Mouse (Mus musculus): Measurements from ENCODE around the gene Hnrnph3. TPM values are rescaled to one million over a fixed set of nuclear protein-coding genes. Genes with fewer than 3 reads are reported as not detected.
A peak's percentile ranks its signal among the peaks of the same experiment; 100 is the strongest.

Hnrnph3 gene
- 14.7 and 25.0 TPM in 2 replicates for polyA plus RNA-seq (2012; rRNA removed)

DNA sequence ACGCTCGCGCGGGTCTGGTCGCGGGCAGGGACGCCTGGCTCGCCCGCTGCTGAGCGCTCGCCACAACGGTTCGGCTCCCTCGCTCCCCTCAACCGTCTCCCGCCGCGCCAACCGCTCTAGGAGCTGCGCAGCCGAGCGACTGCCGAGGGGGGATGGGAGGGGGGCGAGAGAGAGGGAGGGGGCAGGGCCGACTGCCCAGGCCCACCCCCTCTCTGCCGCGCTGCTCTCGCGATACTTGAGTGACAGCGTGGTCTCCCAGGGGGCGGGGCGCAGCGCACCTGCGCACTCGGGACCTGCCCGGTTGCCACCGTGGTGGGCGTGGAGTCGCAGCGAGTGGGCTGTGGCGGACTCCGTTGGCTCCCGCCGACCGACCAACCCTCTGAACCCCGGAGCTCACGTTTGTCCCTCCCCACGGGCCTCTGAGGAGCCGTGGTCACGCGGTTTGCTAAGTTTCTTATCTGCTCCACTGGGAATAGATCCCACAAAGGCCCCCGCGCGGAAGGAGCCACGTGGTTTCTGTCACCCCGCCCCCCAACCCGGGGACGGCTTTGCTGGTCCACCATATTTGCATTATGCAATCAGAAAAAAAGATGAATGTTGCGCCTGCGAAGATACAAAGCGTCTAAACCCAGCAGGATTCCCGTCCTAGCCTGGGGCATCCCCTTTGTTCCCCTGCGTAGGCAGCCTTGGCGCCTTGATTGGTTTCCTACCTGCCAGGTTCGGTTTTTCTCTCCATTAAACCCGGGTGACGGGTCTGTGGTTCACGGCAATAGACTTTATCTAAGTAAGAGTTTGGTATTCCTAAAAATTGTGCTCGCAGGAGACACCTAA is at the start of gene Hnrnph3, which contains the start of gene Pbld2:
TSS of gene Hnrnph3 (minus strand) at position 469 of the 831 bp plus-strand sequence.
TSS of gene Pbld2 (plus strand) at position 567 of the 831 bp plus-strand sequence.
- Histone ChIP-seq H3K4me3 (ENCODE audit: insufficient read depth, low read depth, low read length) (peak within 1 kb of the TSS; percentile 92), H3K27me3 (replicated peaks; ENCODE audit: control insufficient read depth, insufficient read depth, low read length) (no peaks in the 10 kb centered on the region), H3K27ac (ENCODE audit: insufficient read depth, low read depth, low read length) (peak within 1 kb of the TSS; percentile 99), H3K4me1 (ENCODE audit: control insufficient read depth, insufficient read depth, low read length) (peaks cover 6% of the 10 kb centered on the region), H3K36me3 (ENCODE audit: control insufficient read depth, insufficient read depth, low read length) (no peaks in the 10 kb centered on the region)
- DNase-seq, result peak; percentile 99
- TF ChIP-seq POLR2A (IDR thresholded peaks at IDR 0.05; ENCODE audit: low read depth, low read length), result peak; percentile 49
- TF ChIP-seq CTCF (conservative IDR thresholded peaks at IDR 0.05; ENCODE audit: insufficient read depth, insufficient read length, low read depth, low read length), result no peak
- WGBS, result under 1% methylated on average over 69 of the region's 69 CpGs

DNA sequence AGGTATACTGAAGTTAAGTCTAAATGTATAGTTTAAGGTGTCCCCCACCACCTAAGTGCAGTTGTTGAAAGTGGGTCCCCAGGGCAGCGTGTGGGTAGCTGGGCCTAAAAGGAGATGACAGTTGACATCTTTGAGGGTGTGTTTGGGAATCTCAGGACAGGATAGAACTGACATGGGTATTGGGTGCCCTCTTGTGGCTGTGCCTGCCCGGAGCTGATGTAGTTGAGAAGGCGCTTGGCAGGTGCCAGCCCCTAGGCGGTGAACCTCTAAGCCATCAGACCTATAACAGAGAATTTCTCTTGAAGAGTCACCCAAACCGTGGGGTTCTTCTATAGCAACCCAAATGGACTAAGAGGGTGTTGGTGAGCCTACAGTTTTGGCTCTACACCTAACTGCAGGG is 42.0 kb upstream of the Hnrnph3 start:
- DNase-seq, result peak; percentile 88
- H3K27ac ChIP-seq (ENCODE audit: insufficient read depth, low read depth, low read length), result peak overlapping the region; percentile 48; the same call in 1 of the 2 replicates
- no peak overlapping the region for H3K4me3 ChIP-seq (ENCODE audit: insufficient read depth, low read depth, low read length)
- no peaks in the 10 kb centered on the region for H3K27me3 ChIP-seq (replicated peaks; ENCODE audit: control insufficient read depth, insufficient read depth, low read length)
- 5% methylated on average over 5 of the region's 5 CpGs for WGBS
- H3K4me1 ChIP-seq (ENCODE audit: control insufficient read depth, insufficient read depth, low read length), result peaks cover 6% of the 10 kb centered on the region; the same call in 1 of the 2 replicates
- H3K36me3 ChIP-seq (ENCODE audit: control insufficient read depth, insufficient read depth, low read length), result no peaks in the 10 kb centered on the region
- TF ChIP-seq CTCF (conservative IDR thresholded peaks at IDR 0.05; ENCODE audit: insufficient read depth, insufficient read length, low read depth, low read length), result peak; percentile 89
- no peak for TF ChIP-seq POLR2A (IDR thresholded peaks at IDR 0.05; ENCODE audit: low read depth, low read length)

DNA sequence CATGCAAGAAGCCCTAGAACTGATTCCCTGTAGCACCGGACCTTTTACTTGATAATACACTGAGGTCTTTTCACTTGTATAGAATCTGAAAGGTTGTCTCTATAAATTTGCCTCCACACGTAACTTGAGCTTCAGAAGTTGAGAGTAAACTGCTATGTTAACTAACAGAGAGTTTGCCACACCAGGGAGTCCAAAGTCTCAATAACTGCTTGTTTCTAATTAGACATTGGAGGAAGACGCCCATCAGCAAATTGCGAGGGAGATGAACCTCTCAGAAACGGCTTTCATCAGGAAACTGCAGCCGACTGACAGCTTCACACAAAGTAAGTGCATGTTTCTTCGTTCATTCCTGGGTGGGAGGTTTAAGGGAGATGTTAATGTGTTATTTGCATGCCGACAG is 41.5 kb upstream of the Hnrnph3 start:
- TF ChIP-seq CTCF (conservative IDR thresholded peaks at IDR 0.05; ENCODE audit: insufficient read depth, insufficient read length, low read depth, low read length), result no peak
- Histone ChIP-seq H3K4me3 (ENCODE audit: insufficient read depth, low read depth, low read length) (no peak overlapping the region), H3K27ac (ENCODE audit: insufficient read depth, low read depth, low read length) (peak overlapping the region; percentile 48; the same call in 1 of the 2 replicates), H3K4me1 (ENCODE audit: control insufficient read depth, insufficient read depth, low read length) (peaks cover 8% of the 10 kb centered on the region; the same call in 1 of the 2 replicates), H3K27me3 (replicated peaks; ENCODE audit: control insufficient read depth, insufficient read depth, low read length) (no peaks in the 10 kb centered on the region), H3K36me3 (ENCODE audit: control insufficient read depth, insufficient read depth, low read length) (no peaks in the 10 kb centered on the region)
- WGBS, result 46% methylated on average over 8 of the region's 8 CpGs
- peak; percentile 56 for DNase-seq

DNA sequence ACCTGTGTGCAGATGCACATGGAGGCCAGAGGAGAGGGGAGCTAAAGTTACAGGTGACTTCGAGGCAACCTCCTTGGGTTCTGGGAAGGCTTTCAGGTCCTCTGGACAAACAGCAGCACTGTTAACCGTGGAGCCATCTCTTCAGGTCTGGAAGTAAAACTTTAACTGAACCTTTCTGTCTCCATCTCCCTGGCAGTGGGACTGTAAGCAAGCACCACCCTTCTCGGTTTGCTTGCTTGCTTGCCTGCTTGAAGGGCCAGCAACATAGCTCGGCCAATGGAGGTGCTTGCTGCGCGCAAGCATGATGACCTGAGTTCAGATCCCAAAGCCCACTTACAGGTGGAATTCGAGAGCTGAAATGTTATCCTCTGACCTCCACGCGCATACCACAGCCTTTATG is 40.5 kb upstream of the Hnrnph3 start:
- 56% methylated on average over 9 of the region's 9 CpGs for WGBS
- no peaks in the 10 kb centered on the region for H3K27me3 ChIP-seq (replicated peaks; ENCODE audit: control insufficient read depth, insufficient read depth, low read length)
- DNase-seq, result peak; percentile 84
- peak overlapping the region; percentile 32; the same call in 1 of the 2 replicates for H3K27ac ChIP-seq (ENCODE audit: insufficient read depth, low read depth, low read length)
- peaks cover 13% of the 10 kb centered on the region; the same call in 1 of the 2 replicates for H3K4me1 ChIP-seq (ENCODE audit: control insufficient read depth, insufficient read depth, low read length)
- TF ChIP-seq POLR2A (IDR thresholded peaks at IDR 0.05; ENCODE audit: low read depth, low read length) (no peak), CTCF (conservative IDR thresholded peaks at IDR 0.05; ENCODE audit: insufficient read depth, insufficient read length, low read depth, low read length) (no peak)
- H3K4me3 ChIP-seq (ENCODE audit: insufficient read depth, low read depth, low read length), result peak overlapping the region; percentile 4; the same call in 1 of the 2 replicates
- H3K36me3 ChIP-seq (ENCODE audit: control insufficient read depth, insufficient read depth, low read length), result no peaks in the 10 kb centered on the region

DNA sequence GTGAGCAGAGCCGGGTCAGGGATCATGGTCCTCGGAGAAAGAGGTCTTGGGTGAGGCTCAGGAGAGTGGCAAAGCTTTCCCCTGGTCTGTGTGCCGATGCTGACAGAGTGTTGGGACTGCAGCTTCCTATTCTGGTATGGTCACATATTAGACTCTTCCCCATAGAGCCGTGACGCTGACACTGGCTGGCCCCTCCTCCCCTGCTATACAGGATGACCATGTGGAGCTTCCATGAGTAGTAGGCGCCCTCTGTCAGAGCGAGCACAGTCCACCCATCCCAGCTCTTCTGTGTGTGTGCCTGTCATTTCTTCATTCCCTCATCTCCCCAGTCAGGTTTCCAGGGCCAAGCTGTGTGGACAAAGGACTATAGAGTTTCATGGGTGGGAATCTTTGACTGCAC is 39.3 kb upstream of the Hnrnph3 start:
- WGBS, result 52% methylated on average over 7 of the region's 7 CpGs
- Histone ChIP-seq H3K4me1 (ENCODE audit: control insufficient read depth, insufficient read depth, low read length) (peaks cover 13% of the 10 kb centered on the region; the same call in 1 of the 2 replicates), H3K27me3 (replicated peaks; ENCODE audit: control insufficient read depth, insufficient read depth, low read length) (no peaks in the 10 kb centered on the region), H3K36me3 (ENCODE audit: control insufficient read depth, insufficient read depth, low read length) (no peaks in the 10 kb centered on the region), H3K4me3 (ENCODE audit: insufficient read depth, low read depth, low read length) (peak overlapping the region; percentile 62), H3K27ac (ENCODE audit: insufficient read depth, low read depth, low read length) (peak overlapping the region; percentile 59)
- DNase-seq, result peak; percentile 18
- no peak for TF ChIP-seq CTCF (conservative IDR thresholded peaks at IDR 0.05; ENCODE audit: insufficient read depth, insufficient read length, low read depth, low read length)
- no peak for TF ChIP-seq POLR2A (IDR thresholded peaks at IDR 0.05; ENCODE audit: low read depth, low read length)

DNA sequence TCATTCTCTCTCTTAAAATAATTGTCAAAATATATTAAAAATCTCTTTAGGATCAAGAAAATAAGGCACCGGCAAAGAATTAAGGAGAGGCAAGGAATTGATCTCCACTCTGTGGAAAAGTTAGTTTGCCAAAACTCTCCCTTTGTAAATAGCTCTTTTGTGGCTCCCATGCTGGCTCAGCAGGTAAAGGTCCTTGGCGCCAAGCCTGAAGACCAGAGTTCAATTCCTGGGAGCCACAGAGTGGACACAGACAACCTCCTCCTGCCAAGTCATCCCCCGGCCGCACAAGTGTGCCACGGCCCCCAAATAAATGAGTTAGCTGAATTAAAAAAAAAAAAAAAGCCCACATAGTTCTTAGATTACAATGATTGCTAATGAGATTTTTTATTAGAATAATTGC is 38.7 kb upstream of the Hnrnph3 start:
- H3K4me3 ChIP-seq (ENCODE audit: insufficient read depth, low read depth, low read length), result peak overlapping the region; percentile 83
- peak; percentile 92 for DNase-seq
- peak overlapping the region; percentile 97 for H3K27ac ChIP-seq (ENCODE audit: insufficient read depth, low read depth, low read length)
- no peaks in the 10 kb centered on the region for H3K27me3 ChIP-seq (replicated peaks; ENCODE audit: control insufficient read depth, insufficient read depth, low read length)
- WGBS, result 60% methylated on average over 5 of the region's 5 CpGs
- H3K4me1 ChIP-seq (ENCODE audit: control insufficient read depth, insufficient read depth, low read length), result peaks cover 13% of the 10 kb centered on the region; the same call in 1 of the 2 replicates
- no peak for TF ChIP-seq CTCF (conservative IDR thresholded peaks at IDR 0.05; ENCODE audit: insufficient read depth, insufficient read length, low read depth, low read length)
- TF ChIP-seq POLR2A (IDR thresholded peaks at IDR 0.05; ENCODE audit: low read depth, low read length), result no peak
- H3K36me3 ChIP-seq (ENCODE audit: control insufficient read depth, insufficient read depth, low read length), result no peaks in the 10 kb centered on the region

DNA sequence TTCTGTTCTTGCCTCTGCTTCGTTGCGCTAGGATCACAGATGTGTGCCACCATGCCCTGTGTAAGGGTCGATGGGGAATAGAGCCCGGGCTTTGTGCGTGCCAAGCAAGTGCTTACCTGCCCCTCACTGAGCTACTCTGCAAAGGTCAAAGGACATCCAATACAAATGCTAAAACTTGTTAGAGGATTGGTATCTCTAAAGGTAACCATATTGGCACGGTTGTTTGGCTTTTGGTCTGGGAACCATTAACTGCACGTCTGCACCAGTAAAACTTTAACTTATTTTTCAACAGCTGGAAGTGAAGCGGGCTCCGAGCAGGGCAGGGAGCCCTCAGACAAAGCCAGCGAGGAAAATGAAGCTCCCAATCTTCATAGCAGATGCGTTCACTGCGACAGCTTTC is 37.2 kb upstream of the Hnrnph3 start:
- Histone ChIP-seq H3K4me1 (ENCODE audit: control insufficient read depth, insufficient read depth, low read length) (peaks cover 16% of the 10 kb centered on the region; the same call in 1 of the 2 replicates), H3K4me3 (ENCODE audit: insufficient read depth, low read depth, low read length) (peak overlapping the region; percentile 83), H3K27me3 (replicated peaks; ENCODE audit: control insufficient read depth, insufficient read depth, low read length) (no peaks in the 10 kb centered on the region), H3K27ac (ENCODE audit: insufficient read depth, low read depth, low read length) (peak overlapping the region; percentile 97), H3K36me3 (ENCODE audit: control insufficient read depth, insufficient read depth, low read length) (no peaks in the 10 kb centered on the region)
- TF ChIP-seq CTCF (conservative IDR thresholded peaks at IDR 0.05; ENCODE audit: insufficient read depth, insufficient read length, low read depth, low read length), result no peak
- TF ChIP-seq POLR2A (IDR thresholded peaks at IDR 0.05; ENCODE audit: low read depth, low read length), result no peak
- DNase-seq, result peak; percentile 86
- 44% methylated on average over 12 of the region's 12 CpGs for WGBS
